Mouse (Mus musculus) liver, adult 2 months (tissue): Measurements from ENCODE around the gene Fut8.

Experiments used
- CTCF ChIP-seq: fragments of 200-500 bp; IDR thresholded peaks from 2 replicates; pipeline ENCODE4 v1.5.1; 2011; ENCODE audit warnings: low read depth, low read length, control low read depth
- POLR2A ChIP-seq: fragments of 200-500 bp; IDR thresholded peaks from 2 replicates; pipeline ENCODE4 v1.6.1; 2011; ENCODE audit warnings: low read length, control low read depth; ENCODE audit not compliant: insufficient read depth; ENCODE audit errors: extremely low read depth

DNA sequence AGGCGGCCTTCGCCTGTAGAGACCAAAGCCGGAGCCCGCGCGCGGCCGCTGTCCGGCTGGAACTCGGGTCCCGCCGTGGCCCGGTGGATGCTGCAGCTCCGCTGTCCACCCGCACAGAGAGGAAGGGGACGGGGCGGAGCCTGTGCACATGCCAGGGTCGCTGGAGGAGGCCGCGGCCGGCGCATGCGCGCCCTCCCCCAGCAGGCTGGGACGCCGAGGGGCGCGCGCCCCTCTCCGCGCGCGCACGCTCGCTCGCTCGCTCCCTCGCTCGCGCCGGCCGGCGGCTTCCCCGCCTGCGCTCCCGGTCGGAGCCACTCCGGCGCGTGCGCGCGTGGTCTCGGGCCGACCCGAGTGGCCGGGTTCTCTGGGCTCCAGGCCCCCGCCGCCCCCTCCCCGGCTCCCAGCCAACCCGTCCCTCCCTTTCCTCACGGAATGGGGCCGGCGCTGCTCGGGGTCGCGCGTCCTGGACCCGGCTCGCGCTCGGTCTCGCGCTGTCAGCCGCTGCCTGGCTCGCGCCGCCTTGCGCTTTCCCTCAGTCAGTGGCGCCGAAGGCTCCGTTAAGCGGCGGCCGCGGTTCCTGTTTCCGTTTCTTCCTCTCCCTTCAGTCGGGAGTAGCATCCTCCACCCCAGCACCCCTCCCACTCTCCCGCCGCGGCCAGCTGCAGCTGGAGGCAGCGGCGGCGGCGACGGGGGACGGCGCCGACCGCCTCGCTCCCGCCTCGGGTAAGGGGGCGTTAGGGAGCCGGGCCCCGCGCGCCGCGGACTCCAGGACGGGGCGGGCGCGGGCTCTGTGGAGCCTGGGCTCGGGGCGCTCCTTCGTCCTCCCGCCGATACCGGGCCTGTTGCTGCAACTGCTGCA is 835 bp downstream of the Fut8 start:
- peak; percentile 53 for TF ChIP-seq POLR2A
- peak; percentile 41; the same call in 1 of the 2 replicates for TF ChIP-seq CTCF
